Mouse (Mus musculus) testis, adult 2 months (tissue): ENCODE data around the gene Ulk4.

ENCODE experiments used
- CTCF ChIP-seq: fragments of 200-500 bp; IDR thresholded peaks from 2 replicates; pipeline ENCODE4 v1.5.1; 2012; ENCODE audit warnings: low read depth, mild to moderate bottlenecking, inconsistent platforms, low read length, moderate library complexity; ENCODE audit not compliant: control insufficient read depth, insufficient read depth, insufficient replicate concordance
- POLR2A ChIP-seq: fragments of 200-500 bp; IDR thresholded peaks from 2 replicates; pipeline ENCODE4 v1.6.1; 2012; ENCODE audit warnings: low read depth, mild to moderate bottlenecking, inconsistent platforms, low read length, moderate library complexity; ENCODE audit not compliant: control insufficient read depth

- TF ChIP-seq CTCF (no peak), POLR2A (no peak)
Measured at GRCm38 (mm10) chr9:121132549-121132948, 144.4 kb downstream of the Ulk4 start.
